Mouse (Mus musculus) layer of hippocampus, adult 8-10 months (tissue): ENCODE measurements around the gene Cfap299. TPM values are rescaled to one million over a fixed set of nuclear protein-coding genes. Genes with fewer than 3 reads are reported as not detected.

Source experiments
- DNase-seq, 2 experiments: peaks; one replicate each; pipeline ENCODE4 v3.0.0; 2022; ENCODE audit warnings: low spot score in 2 of 2
- total RNA-seq, 4 experiments: library from RNA; stranded (reverse); gene quantifications; 2 replicates each; pipeline ENCODE4 v1.2.4; 2022

Gene Cfap299
- total RNA-seq, 4 experiments from 2014 or later, result 0.41 to 1.2 (median 1.1) TPM; not detected in 1

DNA sequence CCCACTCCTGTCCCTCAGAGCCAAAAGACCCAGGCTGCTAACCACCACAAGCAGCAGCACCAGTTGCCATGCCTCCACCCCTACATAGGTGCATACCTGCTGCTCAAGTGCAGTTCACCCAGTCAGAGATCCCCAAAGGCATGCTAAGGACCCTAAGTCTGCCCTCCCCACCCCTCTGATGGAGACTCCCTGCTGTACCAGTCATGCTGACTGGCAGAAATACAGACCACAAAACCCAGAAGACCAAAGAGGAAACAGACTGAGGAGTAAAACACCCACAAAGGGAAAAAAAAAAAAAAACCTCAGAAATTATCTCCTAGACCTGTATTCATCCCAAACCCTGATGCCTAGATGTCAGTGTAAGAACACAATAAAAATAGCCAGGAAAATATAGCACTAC lies 256.8 kb downstream of the Cfap299 start:
- DNase-seq, result no peak

- DNase-seq, result no peak
Observed at GRCm38 (mm10) chr5:98613511-98613910, 284.4 kb downstream of the Cfap299 start.

DNA sequence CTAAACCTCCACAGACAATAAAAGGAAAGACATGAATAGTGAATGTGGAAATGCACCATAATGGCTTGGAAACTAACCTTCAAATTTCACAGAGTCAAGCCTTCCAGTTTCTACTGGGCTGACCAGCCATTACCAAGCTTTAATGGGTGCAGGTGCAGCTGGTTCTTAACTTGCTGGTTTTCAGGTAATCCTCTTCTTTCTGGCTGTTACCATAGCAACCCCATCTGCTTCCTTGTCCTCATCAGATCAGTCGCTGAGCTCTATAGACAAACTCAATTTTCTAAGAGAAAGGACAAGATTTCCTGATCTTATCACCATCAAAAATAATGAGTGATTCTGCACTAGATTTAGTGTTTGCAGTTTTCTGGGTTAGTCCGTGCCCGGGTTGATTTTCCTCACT lies 287.8 kb downstream of the Cfap299 start:
- DNase-seq, result no peak

DNA sequence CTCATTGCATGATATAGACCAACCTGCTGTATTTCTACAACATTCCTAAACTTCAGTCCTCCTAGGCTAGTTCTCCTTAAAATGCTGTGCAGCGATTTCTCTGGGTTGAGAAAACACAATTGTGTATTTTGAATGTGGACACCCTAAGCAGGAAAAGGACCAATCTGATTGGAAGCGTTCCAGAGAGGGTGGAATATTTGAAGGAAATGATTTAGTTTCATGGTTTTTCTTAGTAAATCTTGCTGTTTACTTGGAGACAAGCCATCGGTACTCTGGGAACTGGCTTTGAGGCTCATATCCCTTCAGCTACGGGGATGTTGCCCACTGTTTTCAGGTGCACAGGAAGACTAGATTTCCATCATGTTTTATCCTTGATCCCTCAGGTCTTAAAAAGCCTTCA lies 288.3 kb downstream of the Cfap299 start:
- DNase-seq, result no peak

- no peak for DNase-seq
Observed at GRCm38 (mm10) chr5:98650345-98650744, 321.2 kb downstream of the Cfap299 start.

GRCm38 (mm10) chr5:98651049-98651448 lies 321.9 kb downstream of the Cfap299 start:
- no peak for DNase-seq

GRCm38 (mm10) chr5:98688254-98688653 lies 359.1 kb downstream of the Cfap299 start:
- no peak for DNase-seq

DNA sequence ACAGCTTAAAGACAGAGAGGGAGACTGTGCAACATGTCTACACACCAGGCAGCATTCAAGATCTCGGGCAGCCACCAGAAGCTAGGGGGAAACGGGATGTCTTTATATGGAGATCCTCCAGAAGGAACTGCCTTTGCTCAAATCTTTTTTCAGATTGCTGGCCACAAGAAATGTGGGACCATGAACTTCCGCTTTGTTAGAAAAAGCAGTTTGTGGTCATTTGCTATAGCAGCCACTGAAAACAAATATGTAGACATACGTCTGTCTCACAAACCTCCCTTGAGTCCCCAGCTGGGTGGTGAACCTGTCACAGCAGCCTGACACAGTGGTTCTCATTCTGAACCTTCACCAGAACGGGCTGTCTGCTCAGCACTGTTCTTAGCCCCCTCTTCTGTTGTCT lies 363.0 kb downstream of the Cfap299 start:
- DNase-seq, result no peak

DNA sequence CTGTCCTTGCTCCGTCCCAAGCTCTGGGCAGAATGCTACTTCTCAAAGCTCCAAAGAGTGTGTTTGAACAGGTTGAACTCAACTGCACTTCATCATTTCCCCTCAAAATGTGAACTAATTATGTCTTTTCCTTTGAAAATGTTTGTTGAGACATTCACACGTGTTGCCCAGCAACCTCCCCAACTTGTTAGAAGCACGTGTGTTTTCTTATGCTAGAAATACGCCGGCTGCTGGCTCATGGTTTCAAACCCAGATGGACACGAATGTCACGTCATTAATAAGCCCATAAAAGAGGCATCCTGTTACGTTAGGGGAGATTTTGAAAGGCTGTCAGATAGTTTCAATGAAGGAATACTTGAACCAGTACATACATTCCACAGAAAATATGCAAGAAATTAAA lies 367.2 kb downstream of the Cfap299 start:
- DNase-seq, result no peak

DNA sequence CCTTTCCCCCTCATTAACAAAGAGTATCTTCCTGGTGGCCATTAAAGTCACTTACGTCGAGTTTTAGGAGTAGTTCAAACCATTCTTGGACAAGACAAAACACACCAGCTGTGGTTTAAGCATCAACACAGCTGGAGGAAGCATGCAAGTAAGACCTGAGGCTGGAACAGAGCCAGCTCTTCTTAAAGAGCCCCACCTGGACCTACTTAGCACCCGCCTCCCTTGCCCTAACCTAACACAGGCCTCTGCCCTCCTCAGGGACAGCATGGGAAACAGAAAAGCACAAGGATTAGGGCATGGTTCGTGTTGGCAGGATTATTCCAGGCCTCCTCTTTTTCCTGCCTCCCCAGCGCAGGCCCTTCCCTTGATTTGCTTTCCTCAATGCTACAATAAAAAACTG lies 374.9 kb downstream of the Cfap299 start:
- no peak for DNase-seq

DNA sequence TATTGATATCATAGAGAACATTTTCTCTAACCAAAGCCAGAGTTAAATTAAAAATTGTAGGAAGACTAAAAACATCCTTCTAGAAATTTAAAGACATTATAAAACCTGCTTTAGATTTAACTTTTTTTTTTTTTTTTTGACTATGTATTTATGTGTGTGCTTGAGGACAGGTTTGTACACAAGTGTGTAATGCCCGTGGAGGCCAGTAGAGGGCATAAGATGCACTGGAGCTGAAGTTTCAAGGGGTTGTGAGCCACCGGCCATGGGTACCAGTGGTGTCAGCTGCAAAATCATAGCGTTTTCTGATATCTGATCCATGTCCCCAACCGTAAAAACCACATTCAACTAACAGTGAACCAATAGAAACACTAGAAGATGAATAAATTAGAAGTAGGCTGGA lies 377.5 kb downstream of the Cfap299 start:
- no peak for DNase-seq

GRCm38 (mm10) chr5:98715392-98715791 lies 386.3 kb downstream of the Cfap299 start:
- no peak for DNase-seq

GRCm38 (mm10) chr5:98732157-98733009 lies 403.3 kb downstream of the Cfap299 start:
- no peak for DNase-seq

- no peak for DNase-seq
Observed at GRCm38 (mm10) chr5:98733010-98733399, 403.9 kb downstream of the Cfap299 start.

DNA sequence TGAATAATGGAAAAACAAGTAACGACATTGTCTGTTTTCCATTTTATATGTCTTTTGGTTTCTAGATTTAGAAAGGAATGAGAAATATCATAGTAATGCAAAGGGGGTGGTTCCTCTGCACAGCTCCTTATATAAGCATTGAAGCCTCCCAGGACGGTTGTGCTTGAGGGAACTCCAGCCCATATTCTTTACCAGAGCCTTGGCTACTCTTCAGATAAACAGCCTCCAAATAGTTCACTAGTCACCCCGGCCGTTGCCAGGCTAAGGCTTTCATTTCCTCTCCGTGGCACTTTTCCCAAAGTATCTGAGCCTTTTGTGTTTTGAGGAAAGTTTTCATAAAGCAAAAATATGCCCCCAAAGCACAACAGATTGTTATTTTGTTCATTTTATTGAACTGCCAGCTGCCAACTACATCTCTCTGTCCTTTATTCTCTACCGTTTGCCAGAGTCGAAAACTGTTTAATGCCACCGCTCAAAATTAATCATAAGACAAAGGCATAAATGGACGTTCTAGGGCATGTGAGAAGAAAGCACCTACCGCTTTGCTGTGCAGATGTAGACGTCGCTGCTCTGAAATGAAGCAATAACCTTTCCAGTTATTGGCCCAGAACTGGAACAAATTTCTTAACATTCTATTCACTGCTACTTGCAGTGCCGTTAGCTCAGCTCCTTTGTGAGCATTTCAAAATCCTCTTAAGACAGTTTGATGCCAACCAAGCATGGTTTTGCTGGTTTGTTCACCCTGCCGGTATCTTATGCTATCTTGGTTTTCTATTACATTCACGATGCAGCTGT lies 433.0 kb downstream of the Cfap299 start:
- DNase-seq, result peak; percentile 5 to 8

DNA sequence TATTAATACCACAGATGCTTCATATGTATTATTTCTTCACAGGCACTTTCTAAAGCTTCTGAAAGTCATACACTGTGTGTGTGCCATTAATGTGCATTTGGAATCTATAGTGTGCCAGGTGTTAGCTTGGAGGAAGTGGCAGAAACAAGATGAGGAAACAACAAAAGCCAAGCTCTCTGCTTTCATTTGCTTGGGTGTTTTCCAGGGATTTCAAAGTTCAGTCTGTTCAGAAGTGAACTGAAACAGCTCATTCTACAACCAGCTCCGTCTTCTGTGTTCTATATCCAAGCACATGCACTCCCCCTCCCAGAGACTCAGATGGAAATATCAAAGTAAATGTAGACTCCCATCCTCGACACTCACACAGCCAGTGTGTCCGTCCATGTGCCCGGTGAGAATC lies 449.5 kb downstream of the Cfap299 start:
- DNase-seq, result no peak

GRCm38 (mm10) chr5:98782066-98782465 lies 453.0 kb downstream of the Cfap299 start:
- no peak for DNase-seq

DNA sequence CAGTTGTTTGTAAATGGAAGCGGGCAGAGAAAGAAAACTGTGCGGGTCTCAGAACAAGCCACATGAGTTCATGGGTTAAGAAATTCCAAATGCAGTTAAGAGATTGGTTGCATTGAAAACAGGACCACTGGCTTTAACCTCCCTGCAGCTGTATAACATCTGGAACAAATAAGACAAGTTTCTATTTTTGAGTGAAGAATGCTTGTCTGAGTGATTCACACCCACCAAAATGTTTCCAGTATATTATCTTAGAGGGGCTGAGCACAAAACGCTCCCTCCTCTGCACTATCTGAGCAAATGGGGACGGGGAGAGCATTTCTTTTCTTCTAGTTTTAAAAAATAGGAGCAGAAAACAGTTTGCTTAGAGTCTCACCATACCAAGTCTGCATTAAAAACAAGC lies 458.6 kb downstream of the Cfap299 start:
- no peak for DNase-seq

- no peak for DNase-seq
Observed at GRCm38 (mm10) chr5:98788568-98788967, 459.5 kb downstream of the Cfap299 start.

DNA sequence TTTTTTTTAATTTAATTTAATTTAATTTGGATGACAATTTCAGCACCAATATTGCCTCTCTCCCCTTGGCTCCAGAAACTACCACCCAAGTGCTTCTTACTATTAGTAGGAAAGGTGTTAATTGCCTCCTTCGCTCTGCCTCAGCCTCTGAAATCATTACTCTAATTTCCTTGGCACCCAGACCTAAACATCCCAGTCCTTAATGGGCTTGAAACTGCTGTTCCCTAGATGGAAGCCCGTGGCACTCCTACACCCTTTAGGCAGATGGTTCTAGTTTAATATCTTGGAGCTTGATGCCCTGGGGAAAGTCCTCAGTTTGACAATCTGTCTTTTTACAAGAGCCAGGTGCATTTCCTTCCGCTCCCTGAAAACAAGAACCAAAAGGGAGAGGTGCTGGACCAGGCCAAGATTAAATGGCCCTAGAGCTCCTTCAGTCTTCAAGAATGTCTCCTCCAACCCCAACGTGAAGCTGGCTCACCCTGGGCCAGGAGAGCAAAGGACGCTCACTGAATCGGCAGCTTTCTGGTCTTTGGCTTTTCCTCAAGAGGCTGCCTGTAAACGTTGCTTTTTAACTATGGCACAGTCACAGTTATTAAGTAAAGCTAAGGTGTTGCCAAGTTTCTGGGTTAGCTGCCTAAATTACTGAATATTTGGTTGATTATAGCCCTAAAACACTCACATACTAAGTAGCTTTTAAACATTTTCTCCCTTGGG lies 461.9 kb downstream of the Cfap299 start:
- DNase-seq, result no peak

DNA sequence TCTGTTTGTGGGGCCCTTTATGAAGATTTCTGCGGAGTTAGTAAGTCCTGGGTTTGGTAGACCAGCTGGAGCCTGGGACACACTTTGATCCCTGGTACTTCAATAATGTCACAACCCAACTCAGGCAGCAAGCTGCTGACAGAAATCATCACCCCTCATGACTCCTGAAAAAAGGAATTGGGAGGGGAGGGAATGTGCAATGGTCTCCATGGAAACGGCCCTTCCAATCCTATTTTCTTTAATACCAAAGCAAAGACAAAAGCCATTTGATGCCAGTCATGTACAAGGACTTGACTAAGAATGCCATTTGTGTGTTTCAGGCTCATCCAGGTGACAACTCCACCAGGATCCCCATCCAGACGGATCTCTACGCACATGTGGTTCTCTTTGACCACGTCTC lies 472.4 kb downstream of the Cfap299 start:
- DNase-seq, result no peak

DNA sequence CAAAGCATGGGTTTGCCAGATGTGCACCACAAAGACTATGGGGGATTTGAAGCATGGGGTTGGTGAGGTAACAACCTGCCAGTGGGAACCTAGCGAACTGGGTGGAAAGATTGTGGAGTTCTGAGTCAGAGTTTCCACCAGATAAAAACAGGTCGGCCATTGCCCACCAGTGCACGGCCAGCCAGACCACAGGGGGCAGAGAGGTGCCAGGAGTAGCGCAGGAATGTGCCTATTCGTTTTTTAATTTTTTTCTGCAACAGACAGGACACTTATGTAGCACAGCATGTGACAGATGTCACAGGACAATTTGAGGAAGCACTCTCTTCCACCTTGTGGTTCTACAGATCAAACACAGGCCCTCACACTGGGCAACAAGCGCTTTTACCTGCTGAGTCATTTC lies 475.7 kb downstream of the Cfap299 start:
- DNase-seq, result no peak
